Mouse (Mus musculus) cerebellum, adult 9-11 months (tissue): ENCODE data around the gene Ms4a10.

Source experiments
- DNase-seq: peaks from one replicate; pipeline ENCODE4 v3.0.0; 2022

Gene Ms4a10

GRCm38 (mm10) chr19:10974238-10974865, at the start of gene Ms4a10:
Gene Ms4a10, minus strand, starts transcription at chr19:10974670.
- DNase-seq = no peak

GRCm38 (mm10) chr19:11022382-11022781, 47.9 kb upstream of the Ms4a10 start:
- DNase-seq = no peak

GRCm38 (mm10) chr19:11017891-11018290, 43.4 kb upstream of the Ms4a10 start, which contains the start of gene Ms4a18:
Gene Ms4a18, minus strand, starts transcription at chr19:11018031.
- no peak for DNase-seq

- DNase-seq = no peak
These were observed 42.8 kb upstream of the Ms4a10 start for GRCm38 (mm10) chr19:11017251-11017650.

DNA sequence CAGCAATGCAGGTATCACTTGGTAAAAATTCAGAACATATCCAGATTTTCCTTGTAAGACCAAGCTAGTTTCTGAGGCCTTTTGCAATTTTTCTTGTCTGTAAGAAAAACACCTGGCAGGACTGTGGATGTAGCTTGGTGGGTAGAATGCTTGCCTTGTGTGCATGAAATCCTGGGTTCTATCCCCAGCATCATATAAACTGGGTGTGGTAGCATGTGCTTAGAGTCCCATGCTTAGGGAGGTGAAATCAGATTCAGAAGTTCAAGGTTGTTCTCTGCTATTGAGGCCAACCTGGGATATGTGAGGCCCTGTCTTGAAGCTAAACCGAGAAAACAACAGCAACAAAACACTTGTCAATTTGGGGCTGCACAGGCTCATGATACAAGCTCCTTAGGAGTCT, 41.5 kb upstream of the Ms4a10 start:
- no peak for DNase-seq

- no peak for DNase-seq
These were observed 41.0 kb upstream of the Ms4a10 start for GRCm38 (mm10) chr19:11015468-11015867.

DNA sequence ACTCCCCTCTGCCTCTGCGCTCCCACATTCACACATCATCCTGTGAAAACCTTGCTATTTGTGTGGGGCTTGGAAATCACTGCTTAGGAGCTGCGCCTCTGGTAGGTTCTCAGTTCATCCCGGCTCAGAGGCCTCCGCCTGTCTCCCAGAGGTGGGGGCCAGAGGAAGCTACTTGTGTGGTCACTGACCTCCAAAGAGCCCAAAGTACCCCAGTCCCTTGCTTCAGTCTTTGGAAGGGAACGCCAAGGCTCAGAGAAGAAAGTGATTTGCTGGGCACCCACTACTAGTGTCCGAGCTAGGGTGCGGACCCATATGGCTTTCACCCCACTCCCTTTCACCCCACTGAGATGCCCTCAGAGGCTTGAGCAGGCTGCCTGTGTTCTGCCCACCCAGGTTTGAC, 18.7 kb upstream of the Ms4a10 start, which contains the start of gene Ms4a15:
Gene Ms4a15, minus strand, starts transcription at position 101 of the 400 bp plus-strand sequence.
- no peak for DNase-seq

GRCm38 (mm10) chr19:10991911-10992310, 17.4 kb upstream of the Ms4a10 start:
- no peak for DNase-seq

- DNase-seq = no peak
These were observed 16.3 kb upstream of the Ms4a10 start for GRCm38 (mm10) chr19:10990751-10991150.

DNA sequence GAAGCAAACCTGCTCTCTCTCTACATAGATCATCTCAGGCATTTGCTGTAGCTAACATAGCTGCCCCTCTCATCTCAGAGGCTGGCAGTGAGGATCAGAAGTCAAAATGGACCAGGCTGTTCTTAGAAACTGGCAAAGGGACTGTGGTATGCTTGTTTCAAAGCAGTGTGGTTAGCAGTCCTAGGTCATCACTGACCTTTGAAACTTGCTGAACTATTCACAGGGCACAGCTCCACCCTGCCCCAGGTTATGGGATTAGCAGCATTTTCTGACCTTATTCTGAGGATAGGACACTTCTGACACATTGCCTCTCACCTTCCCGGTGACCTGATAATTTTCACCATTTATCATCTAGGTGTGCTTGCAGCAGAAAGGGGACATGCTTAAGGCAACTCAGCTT, 14.1 kb upstream of the Ms4a10 start:
- no peak for DNase-seq

GRCm38 (mm10) chr19:10985889-10986288, 11.4 kb upstream of the Ms4a10 start:
- no peak for DNase-seq

DNA sequence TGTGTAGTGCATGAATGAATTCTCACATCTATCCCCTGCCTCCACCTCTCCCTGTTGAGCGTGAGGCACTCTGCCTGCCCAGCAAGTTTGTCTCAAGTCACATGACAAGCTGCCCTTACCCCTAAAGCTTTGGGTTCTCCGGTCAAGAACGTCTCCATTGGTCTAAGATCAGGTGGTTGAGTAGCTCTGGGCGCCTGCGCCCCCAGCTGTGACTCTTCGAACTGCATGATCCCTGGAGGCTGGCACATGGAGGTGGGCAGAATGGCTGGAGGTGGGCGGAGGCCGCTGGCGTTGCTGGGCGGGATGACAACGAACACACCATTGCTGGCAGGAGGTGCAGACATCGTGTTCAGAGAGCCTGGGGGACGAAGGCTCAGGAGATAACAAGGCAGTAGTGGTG, 10.1 kb upstream of the Ms4a10 start:
- DNase-seq = no peak

DNA sequence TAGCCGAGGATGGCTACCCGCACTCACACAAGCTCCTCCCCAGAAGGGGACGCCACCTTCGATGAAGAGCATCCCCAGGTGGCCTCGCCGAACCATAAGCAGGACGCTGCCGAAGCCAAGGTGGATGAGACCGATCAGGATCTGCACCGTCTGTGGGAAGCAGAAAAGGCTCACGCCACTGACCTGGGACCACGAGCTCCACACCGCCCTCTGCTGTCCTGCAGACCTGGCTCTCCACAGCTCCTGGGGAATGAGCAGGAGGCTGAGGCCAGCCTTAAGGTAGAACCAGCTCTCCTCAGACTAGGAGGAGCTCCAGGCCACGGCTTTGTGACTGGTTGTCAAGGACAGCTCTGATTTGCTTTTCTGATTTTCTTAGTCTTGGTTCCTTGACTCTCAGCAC, 8.7 kb upstream of the Ms4a10 start:
- no peak for DNase-seq

DNA sequence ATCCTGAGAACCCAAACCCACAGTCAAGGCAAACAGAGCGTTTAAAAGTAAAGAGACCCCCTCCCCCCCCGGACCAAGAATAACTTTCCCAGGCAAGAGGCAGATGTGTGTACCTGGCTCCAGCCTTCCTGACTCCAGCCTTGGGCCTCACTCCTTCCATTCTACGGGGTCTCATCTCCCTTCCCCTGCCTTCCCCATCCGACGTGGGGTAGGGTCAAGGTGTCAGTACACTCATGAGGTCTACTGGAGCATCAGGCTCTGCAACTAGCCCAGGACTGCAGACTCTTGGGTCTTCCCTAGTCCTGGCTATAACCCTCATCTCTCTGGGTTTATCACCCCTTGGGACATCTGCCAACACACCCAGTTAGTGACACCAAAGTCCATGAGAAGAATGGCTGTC, 5.7 kb upstream of the Ms4a10 start:
- peak; percentile 34 for DNase-seq

DNA sequence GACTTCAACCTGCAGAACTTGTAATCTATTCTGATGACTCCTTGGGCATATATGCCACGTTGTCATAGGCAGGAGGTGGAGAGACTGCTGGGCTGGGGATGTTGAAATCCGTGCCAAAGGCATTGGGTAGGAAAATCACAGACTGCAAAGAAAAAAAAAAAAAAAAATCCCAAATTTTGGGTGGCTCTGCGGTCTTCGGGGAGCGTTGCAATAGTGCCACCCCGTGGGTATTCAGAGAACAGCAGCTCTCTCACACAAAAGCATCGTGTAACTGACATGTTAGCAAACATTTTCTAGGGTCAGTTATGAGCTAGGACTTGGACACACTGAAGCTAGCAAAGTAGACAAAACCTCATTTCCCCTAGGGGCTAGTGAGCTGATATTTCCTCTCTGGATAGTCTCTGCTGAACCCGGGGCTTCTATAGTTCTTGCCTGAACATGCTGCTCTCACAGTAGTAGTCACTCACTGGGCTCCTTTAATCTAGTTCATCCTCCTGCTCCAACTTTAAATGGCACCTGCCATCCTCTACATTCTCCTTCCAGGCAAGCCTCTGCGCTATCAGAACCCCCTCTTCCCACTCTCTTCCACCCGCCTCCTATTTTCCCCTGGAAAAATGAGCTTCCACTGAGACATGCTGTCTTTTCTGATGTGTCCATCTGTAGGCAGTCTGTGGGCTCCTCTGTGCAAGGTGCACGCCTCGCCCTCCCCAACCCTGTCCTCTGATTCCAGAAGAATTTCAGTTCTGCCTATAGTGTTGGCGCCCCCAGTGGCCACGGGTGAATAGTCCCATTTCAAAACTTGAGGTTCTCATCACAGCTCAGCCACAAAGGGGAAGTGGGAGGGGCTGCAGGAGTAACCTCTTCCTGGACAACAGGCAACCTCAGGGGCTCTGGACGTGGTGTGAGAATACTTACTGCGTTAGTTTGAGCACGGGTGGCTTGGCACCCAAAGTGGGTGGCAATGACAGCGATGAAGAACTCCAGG, 5.0 kb upstream of the Ms4a10 start:
- peak; percentile 71 for DNase-seq

DNA sequence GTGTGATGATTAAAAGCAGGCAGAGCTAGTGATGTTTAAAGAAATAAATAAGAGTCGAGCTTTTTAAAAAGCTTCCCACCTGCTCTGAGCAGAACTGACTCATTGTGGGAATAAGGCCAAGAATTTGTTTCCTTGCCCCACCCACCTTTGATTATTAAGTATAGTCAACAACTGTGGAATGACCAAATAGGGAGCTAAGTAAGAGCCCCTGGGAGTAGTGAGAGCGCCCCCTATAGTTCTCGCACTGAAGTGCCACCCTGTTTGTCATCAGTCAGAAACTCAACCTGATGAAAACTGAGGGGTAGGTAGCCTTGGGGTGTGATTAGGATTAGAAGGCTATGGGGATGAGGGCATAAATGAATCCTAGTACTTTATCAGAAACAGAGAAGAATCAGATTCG, 1.8 kb upstream of the Ms4a10 start:
- no peak for DNase-seq

DNA sequence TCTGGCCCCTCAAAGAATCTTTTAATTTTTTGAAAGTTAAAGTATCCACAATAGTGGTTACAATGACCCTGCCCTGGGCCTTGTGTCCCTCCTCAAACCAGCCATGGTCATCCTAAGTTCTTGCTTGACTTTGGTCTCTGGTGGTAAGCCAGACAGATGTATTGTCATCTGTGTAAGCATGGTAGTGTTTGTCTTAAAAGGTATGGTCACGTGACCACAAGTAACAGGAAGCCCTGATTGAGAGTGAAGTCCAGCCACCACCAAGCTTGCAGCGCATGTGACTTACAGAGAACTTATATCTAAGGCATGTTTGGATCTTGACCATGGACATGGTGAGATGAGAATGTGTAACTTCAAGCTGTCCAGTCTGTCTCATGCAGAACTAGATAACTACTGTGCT, 717 bp upstream of the Ms4a10 start:
- no peak for DNase-seq

GRCm38 (mm10) chr19:10973187-10973586, 1.3 kb downstream of the Ms4a10 start:
- no peak for DNase-seq

- DNase-seq = no peak
These were observed 1.8 kb downstream of the Ms4a10 start for GRCm38 (mm10) chr19:10972660-10973059.

GRCm38 (mm10) chr19:10970457-10970856, 4.0 kb downstream of the Ms4a10 start:
- DNase-seq = no peak

DNA sequence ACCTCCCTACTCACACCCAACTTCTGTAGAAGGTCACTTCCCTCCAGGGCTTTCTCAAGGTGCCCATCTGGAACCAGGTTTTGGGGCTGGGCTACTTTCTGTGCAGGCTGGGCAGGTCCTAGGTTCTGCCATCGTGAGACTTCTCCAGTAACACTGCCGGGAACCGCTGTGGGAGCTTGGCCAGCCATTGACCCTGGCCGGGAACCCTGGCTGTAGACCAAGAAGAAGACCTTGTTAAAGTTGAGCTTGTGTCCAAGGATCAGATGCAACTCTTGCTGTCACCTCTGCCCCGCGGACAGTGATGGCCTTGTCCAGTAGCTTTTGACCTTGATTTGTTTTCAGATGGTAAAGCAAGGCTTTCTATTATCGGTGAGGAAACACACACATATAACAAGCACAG, 5.9 kb downstream of the Ms4a10 start:
- DNase-seq = no peak

DNA sequence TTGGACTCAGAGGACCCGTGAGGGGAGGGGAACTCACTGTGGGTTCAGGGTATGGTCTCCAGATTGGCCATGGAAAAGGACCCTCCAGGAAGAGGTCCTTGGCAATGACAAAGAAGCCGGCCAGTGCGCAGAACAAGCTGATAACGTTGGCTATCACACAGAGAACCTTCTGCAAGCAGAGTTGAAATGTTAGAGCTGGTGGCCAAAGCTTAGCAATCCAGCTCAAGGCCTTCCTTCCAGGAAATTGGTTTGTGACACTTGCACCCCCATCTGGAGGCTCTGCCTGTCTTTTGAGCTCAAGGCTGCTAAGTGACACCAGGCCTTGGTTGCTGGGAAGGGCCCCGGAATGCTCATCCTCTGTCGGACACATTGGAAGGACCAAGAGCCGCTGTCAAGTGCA, 8.7 kb downstream of the Ms4a10 start:
- DNase-seq = no peak

GRCm38 (mm10) chr19:10959978-10960346, 14.5 kb downstream of the Ms4a10 start:
- DNase-seq = no peak
